ENCODE assay signal across 13 mouse cellular contexts in the genomic region with DNA sequence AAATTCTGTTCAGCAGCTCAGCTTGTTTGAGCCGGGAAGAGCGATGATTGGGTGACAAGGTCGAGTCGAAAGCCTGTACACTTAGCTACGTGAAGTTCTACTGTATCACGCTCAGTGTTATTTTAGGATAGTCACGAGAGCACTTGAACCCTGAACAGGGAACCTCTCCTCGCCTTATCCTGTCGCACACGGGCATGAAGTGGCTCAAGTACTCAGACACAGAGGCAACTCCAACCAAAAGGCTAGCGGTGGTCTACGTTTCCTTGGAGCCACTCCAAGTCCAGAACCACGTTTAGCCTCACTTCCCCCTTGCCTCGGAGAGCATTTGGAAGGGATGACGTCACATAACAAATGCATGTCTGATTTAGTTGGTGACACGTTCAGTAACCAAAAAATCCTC. TPM values are rescaled to one million over a fixed set of nuclear protein-coding genes. Genes with fewer than 3 reads are reported as not detected.
DNase-seq lines count a peak whose midpoint lies in the region; TF ChIP-seq lines count a peak whose summit lies in the region.
"Had no signal": no experiment of that assay in that cellular context is flagged by ENCODE, and none has a peak within 500 bp of the region (broad histone marks: within the 10 kb centered on the region; RNA-seq: fewer than 3 reads in every experiment).

No protein-coding gene starts in this region.

- 67% methylated on average over 16 of the region's 16 CpGs for WGBS in thymus, adult 2 months

- H3K27me3 ChIP-seq in thymus, adult 2 months (ENCODE audit: control insufficient read depth, insufficient read depth, low read length), result no peaks in the 10 kb centered on the region
- H3K27me3 ChIP-seq: hindbrain, embryonic 15.5 days; midbrain, embryonic 15.5 days had no signal

- TF ChIP-seq CTCF in thymus, adult 2 months (IDR thresholded peaks at IDR 0.05; ENCODE audit: borderline replicate concordance, control insufficient read depth, extremely low read depth, insufficient read depth, low read length, poor library complexity), result no peak

- peak; percentile 9 for DNase-seq in kidney, adult 9 months
- DNase-seq in kidney, adult 11 months, result no peak
- peak; percentile 26 to 39 for DNase-seq in right cerebral cortex, postnatal 10 days (ENCODE audit: low spot score in 2 of 2)
- no peak for DNase-seq in right cerebral cortex, postnatal 36 days (ENCODE audit: low spot score in 2 of 2)
- DNase-seq in heart, postnatal 36 days, result peak; percentile 6 to 33
- DNase-seq in thymus, adult 2 months, result no peak
- DNase-seq in yolk sac, embryonic 10.5 days (ENCODE audit: low spot score), result no peak
- DNase-seq in urinary bladder, postnatal 4 days (ENCODE audit: low spot score in 2 of 2), result no peak
- DNase-seq: cerebellum, postnatal 14 days; thymus, postnatal 25 days had no signal

- intact Hi-C loops in heart, postnatal 36 days (cut with DNase I), result no loop called here

- TF ChIP-seq POLR2A in thymus, adult 2 months (IDR thresholded peaks at IDR 0.05; ENCODE audit: control insufficient read depth, extremely low read depth, insufficient read depth, low read length, poor library complexity), result no peak

- no peaks in the 10 kb centered on the region for H3K36me3 ChIP-seq in thymus, adult 2 months (ENCODE audit: control insufficient read depth, insufficient read depth, low read length)
- H3K36me3 ChIP-seq: hindbrain, embryonic 15.5 days; midbrain, embryonic 15.5 days had no signal

- H3K4me3 ChIP-seq in thymus, adult 2 months (ENCODE audit: control insufficient read depth, insufficient read depth, low read length), result no peak overlapping the region
- H3K4me3 ChIP-seq: hindbrain, embryonic 15.5 days; midbrain, embryonic 15.5 days had no signal

- no peaks in the 10 kb centered on the region for H3K4me1 ChIP-seq in thymus, adult 2 months (replicated peaks; ENCODE audit: control insufficient read depth, insufficient read depth, low read length)
- H3K4me1 ChIP-seq: hindbrain, embryonic 15.5 days had no signal

- no peak overlapping the region for H3K27ac ChIP-seq in thymus, adult 2 months (ENCODE audit: control insufficient read depth, insufficient read depth, low read length)
- H3K27ac ChIP-seq: hindbrain, embryonic 15.5 days; midbrain, embryonic 15.5 days had no signal

RNA-seq across cellular contexts. Expression of a gene that starts 17.7 kb away (rescaled TPM):
- under 1 TPM; 0.39 to 0.49 TPM for total RNA-seq in heart, postnatal 36 days (2021)
- polyA plus RNA-seq in thymus, adult 2 months (2012; rRNA removed), result 0.23 and 0.26 TPM in 2 replicates
- polyA plus RNA-seq: C2C12 had no signal

Comparison
In these comparisons a context has a peak if more than half of its experiments do, and no peak if none do; other contexts are left out.
1. DNase-seq: peak in kidney, adult 9 months (single experiment), right cerebral cortex, postnatal 10 days (2 of 2) and heart, postnatal 36 days (2 of 2); none in kidney, adult 11 months (single experiment), right cerebral cortex, postnatal 36 days (0 of 2), thymus, adult 2 months (single experiment), yolk sac, embryonic 10.5 days (single experiment) and urinary bladder, postnatal 4 days (0 of 2).